Mouse (Mus musculus) lung, adult 2 months (tissue): ENCODE results near the gene Hagh.

ENCODE experiments used
- CTCF ChIP-seq: fragments of 200-500 bp; IDR thresholded peaks from 2 replicates; pipeline ENCODE4 v1.5.1; 2011; ENCODE audit warnings: mild to moderate bottlenecking, low read length, control low read depth; ENCODE audit not compliant: insufficient read depth
- POLR2A ChIP-seq: fragments of 200-500 bp; IDR thresholded peaks from 2 replicates; pipeline ENCODE4 v1.6.1; 2011; ENCODE audit warnings: low read depth, mild to moderate bottlenecking, control low read depth, low read length, borderline replicate concordance; ENCODE audit errors: extremely low read depth

- TF ChIP-seq POLR2A (no peak), CTCF (no peak)
Measured at GRCm38 (mm10) chr17:24893276-24893675, 53.3 kb downstream of the Hagh start.
